ENCODE assay signal across 9 mouse cellular contexts in genomic region chr19:25445054-25445453, GRCm38 (mm10).
DNase-seq lines count a peak whose midpoint lies in the region; ATAC-seq and TF ChIP-seq lines count a peak whose summit lies in the region.
"Had no signal": no experiment of that assay in that cellular context is flagged by ENCODE, and none has a peak within 500 bp of the region (broad histone marks: within the 10 kb centered on the region; RNA-seq: fewer than 3 reads in every experiment).

No protein-coding gene starts in this region.

- DNase-seq in forebrain, embryonic 10.5 days (ENCODE audit: extremely low spot score, low spot score), result peak; percentile 69
- DNase-seq in ES-E14 (ENCODE audit: low read depth, low spot score), result peak; percentile 70
- DNase-seq in cerebellum, adult 8-10 months, result peak; percentile 48
- DNase-seq in gastrocnemius, adult 2 months, result peak; percentile 67
- DNase-seq in layer of hippocampus, adult 8-10 months (ENCODE audit: low spot score in 2 of 2), result peak; percentile 39 to 66
- DNase-seq in lung, postnatal 4 days, result peak; percentile 49 to 80

- no peak for ATAC-seq in forebrain, embryonic 15.5 days (replicated peaks)
- 0 out of 2 replicates have a peak, but pooled peaks have one; percentile 37 for ATAC-seq in stomach, embryonic 14.5 days (ENCODE audit: insufficient number of reproducible peaks, insufficient read depth, low FRiP score, low read depth)

- peak; percentile 94 for TF ChIP-seq CTCF in gastrocnemius, adult 2 months (IDR thresholded peaks at IDR 0.05)

- in situ Hi-C loops in ES-E14 (cut with MboI; ENCODE audit: low sequenced_read_pairs in 2 of 2, unreplicated experiment in 2 of 2), result loop anchor here in 1 of 2 experiments (10.0 kb wide), 1 partner anchor 320 kb away; no protein-coding TSS in a partner anchor

- no peaks in the 10 kb centered on the region for H3K9me3 ChIP-seq in forebrain, embryonic 10.5 days
- no peaks in the 10 kb centered on the region for H3K9me3 ChIP-seq in forebrain, embryonic 15.5 days
- no peaks in the 10 kb centered on the region for H3K9me3 ChIP-seq in ES-E14 (ENCODE audit: control insufficient read depth, insufficient read depth, low read depth, low read length)
- no peaks in the 10 kb centered on the region for H3K9me3 ChIP-seq in stomach, embryonic 14.5 days (ENCODE audit: control insufficient read depth, low read depth, low read length)
- H3K9me3 ChIP-seq: megakaryocyte, embryonic 14.5 days had no signal

- H3K4me3 ChIP-seq in forebrain, embryonic 10.5 days, result no peak overlapping the region
- no peak overlapping the region for H3K4me3 ChIP-seq in forebrain, embryonic 15.5 days
- H3K4me3 ChIP-seq in ES-E14 (ENCODE audit: insufficient read depth in 1 of 2, low read depth in 1 of 2, low read length in 2 of 2, poor library complexity in 1 of 2, severe bottlenecking in 1 of 2), result no peak overlapping the region
- no peak overlapping the region for H3K4me3 ChIP-seq in gastrocnemius, adult 2 months
- no peak overlapping the region for H3K4me3 ChIP-seq in stomach, embryonic 14.5 days (ENCODE audit: low read depth, low read length)

- H3K4me2 ChIP-seq in forebrain, embryonic 15.5 days (replicated peaks), result no peak overlapping the region
- H3K4me2 ChIP-seq in stomach, embryonic 14.5 days (replicated peaks; ENCODE audit: low read depth, low read length), result no peak overlapping the region

- no peak overlapping the region for H3K27ac ChIP-seq in forebrain, embryonic 10.5 days
- H3K27ac ChIP-seq in forebrain, embryonic 15.5 days (replicated peaks), result no peak overlapping the region
- H3K27ac ChIP-seq in ES-E14 (ENCODE audit: insufficient read depth, low read depth, low read length, poor library complexity, severe bottlenecking), result no peak overlapping the region
- H3K27ac ChIP-seq in gastrocnemius, adult 2 months, result no peak overlapping the region
- H3K27ac ChIP-seq in stomach, embryonic 14.5 days (ENCODE audit: low read length), result no peak overlapping the region

- H3K9ac ChIP-seq in forebrain, embryonic 15.5 days (replicated peaks), result no peak overlapping the region
- H3K9ac ChIP-seq in ES-E14 (ENCODE audit: insufficient read depth, low read depth, low read length, poor library complexity, severe bottlenecking), result no peak overlapping the region
- H3K9ac ChIP-seq in stomach, embryonic 14.5 days (replicated peaks; ENCODE audit: low read depth, low read length), result no peak overlapping the region

- no peaks in the 10 kb centered on the region for H3K36me3 ChIP-seq in forebrain, embryonic 10.5 days (replicated peaks)
- H3K36me3 ChIP-seq in forebrain, embryonic 15.5 days, result no peaks in the 10 kb centered on the region
- no peaks in the 10 kb centered on the region for H3K36me3 ChIP-seq in ES-E14 (ENCODE audit: control insufficient read depth, insufficient read depth, low read length, poor library complexity, severe bottlenecking)
- no peaks in the 10 kb centered on the region for H3K36me3 ChIP-seq in stomach, embryonic 14.5 days (ENCODE audit: control insufficient read depth, insufficient read depth, low read length)

- WGBS in forebrain, embryonic 10.5 days, result 33% methylated on average over 7 of the region's 7 CpGs
- WGBS in forebrain, embryonic 15.5 days, result 25% methylated on average over 7 of the region's 7 CpGs
- WGBS in stomach, embryonic 14.5 days, result 24% methylated on average over 7 of the region's 7 CpGs

- intact Hi-C loops in gastrocnemius, adult 2 months (cut with DNase I), result loop anchor here (2.0 kb wide), 1 partner anchor 104 kb away; no protein-coding TSS in a partner anchor

- H3K27me3 ChIP-seq in forebrain, embryonic 10.5 days (ENCODE audit: poor library complexity, severe bottlenecking), result no peaks in the 10 kb centered on the region; the same call in 1 of the 2 replicates
- no peaks in the 10 kb centered on the region for H3K27me3 ChIP-seq in forebrain, embryonic 15.5 days
- H3K27me3 ChIP-seq in stomach, embryonic 14.5 days (ENCODE audit: control insufficient read depth, insufficient read depth, low read length), result no peaks in the 10 kb centered on the region

- no peaks in the 10 kb centered on the region for H3K4me1 ChIP-seq in forebrain, embryonic 10.5 days
- no peaks in the 10 kb centered on the region for H3K4me1 ChIP-seq in forebrain, embryonic 15.5 days
- H3K4me1 ChIP-seq in ES-E14 (ENCODE audit: control insufficient read depth in 2 of 2, insufficient read depth in 2 of 2, low read length in 2 of 2, poor library complexity in 1 of 2), result no peaks in the 10 kb centered on the region
- no peaks in the 10 kb centered on the region for H3K4me1 ChIP-seq in stomach, embryonic 14.5 days (ENCODE audit: control insufficient read depth, insufficient read depth, low read length)

TF ChIP-seq in ES-E14, 5 proteins besides CTCF, POLR2A, EP300 and RAD21:
- no peak for TF ChIP-seq MAFK (IDR thresholded peaks at IDR 0.05; ENCODE audit: insufficient read depth, low read depth, low read length)
- TF ChIP-seq HCFC1 (IDR thresholded peaks at IDR 0.05; ENCODE audit: borderline replicate concordance, insufficient read depth, low read length), result no peak
- no peak for TF ChIP-seq ZNF384 (IDR thresholded peaks at IDR 0.05; ENCODE audit: low read depth, low read length)
- no peak for TF ChIP-seq CHD2 (IDR thresholded peaks at IDR 0.05; ENCODE audit: low read depth, low read length)
- peak; percentile 72 for TF ChIP-seq ZC3H11A (IDR thresholded peaks at IDR 0.05; ENCODE audit: borderline replicate concordance, low read depth, low read length)
